Mouse (Mus musculus) liver, adult 2 months (tissue): ENCODE results near the gene Zfp941.

ENCODE experiments used
- CTCF ChIP-seq: fragments of 200-500 bp; IDR thresholded peaks from 2 replicates; pipeline ENCODE4 v1.5.1; 2011; ENCODE audit warnings: low read depth, low read length, control low read depth
- POLR2A ChIP-seq: fragments of 200-500 bp; IDR thresholded peaks from 2 replicates; pipeline ENCODE4 v1.6.1; 2011; ENCODE audit warnings: low read length, control low read depth; ENCODE audit not compliant: insufficient read depth; ENCODE audit errors: extremely low read depth

DNA sequence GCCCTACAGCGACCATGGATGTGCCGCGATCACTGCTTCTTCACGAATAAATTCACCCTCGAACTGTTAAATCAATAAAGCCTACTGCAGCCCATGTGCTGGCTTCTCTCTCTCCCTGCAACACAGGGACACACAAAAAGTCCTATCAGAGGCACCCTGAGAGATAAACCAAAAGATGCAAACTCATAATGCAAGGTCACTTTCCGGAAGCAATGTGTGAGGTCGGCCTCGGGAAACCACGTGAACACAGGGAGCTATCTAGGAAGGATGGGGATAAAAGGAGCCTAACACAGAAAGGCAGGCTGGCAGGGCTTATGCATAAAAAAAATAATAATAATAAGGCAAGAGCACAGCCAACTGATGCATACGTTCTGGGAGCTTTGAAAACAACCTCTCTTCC, 24.7 kb upstream of the Zfp941 start:
- TF ChIP-seq CTCF, result no peak
- no peak for TF ChIP-seq POLR2A
